Mouse (Mus musculus) cerebellum, postnatal 10 days (tissue): Measurements from ENCODE around the gene Ndufb10.

ENCODE experiments used
- DNase-seq, 2 experiments: peaks; one replicate each; pipeline ENCODE4 v3.0.0; 2021; ENCODE audit warnings: mixed read lengths in 2 of 2

The Ndufb10 gene

DNA sequence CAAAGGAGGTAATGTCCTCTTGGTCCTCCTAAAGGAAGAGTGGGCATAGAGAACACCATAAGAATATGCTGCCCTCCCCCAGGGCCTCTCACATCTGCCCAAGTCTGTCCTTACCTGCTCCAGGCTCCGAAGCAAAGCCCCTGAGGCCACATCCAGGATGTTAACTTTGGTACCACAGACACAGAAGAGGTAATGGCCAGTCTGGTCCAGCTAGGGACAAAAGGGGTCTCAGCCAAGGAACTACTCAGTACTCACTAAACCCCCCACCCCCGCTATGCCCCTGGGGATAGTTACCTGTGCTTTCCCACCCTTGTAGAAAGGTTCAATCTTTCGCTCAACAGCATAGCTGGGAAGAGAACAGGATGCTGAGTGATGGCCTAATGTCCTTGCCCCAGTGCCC is 18.5 kb downstream of the Ndufb10 start:
- no peak for DNase-seq

DNA sequence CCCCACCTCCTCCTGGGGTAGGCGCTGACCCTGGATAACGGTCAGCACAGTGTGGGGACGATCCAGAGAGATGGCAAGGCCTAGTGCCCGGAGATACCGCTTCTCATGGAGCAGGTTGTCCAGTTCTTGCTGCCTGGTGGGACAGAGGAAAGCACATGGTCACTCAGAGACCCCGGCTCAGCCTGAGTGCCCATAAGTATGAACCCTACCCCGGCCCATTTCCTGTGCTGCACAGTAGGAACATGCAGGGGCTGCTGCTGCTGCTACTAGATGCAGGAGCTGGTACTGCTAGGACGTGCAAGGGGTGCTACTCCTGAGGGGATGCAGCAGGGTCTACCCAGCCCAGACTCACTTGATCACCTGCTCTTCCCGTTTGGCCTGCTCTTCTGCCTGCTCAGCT is 23.0 kb downstream of the Ndufb10 start:
- DNase-seq: no peak

DNA sequence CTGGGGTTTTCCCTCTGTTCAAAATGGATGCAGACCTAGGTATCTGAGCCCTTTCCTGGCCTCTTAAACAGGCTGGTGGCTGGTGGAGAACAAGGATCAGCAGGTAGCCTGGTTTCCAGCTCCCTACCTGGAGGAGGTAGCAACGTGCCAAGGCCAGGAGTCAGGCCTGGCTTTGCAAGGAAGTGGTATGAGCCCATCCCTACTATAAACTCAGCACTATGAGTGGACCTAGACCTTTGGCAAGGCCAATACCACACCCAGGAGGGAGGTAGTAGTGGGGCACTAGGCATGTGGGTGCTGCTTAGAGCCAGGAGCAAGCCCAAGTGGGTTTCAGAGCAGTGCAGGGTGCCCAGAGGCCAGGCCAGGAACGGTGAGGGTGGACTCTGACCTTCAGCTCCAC is 24.8 kb downstream of the Ndufb10 start:
- DNase-seq: no peak

DNA sequence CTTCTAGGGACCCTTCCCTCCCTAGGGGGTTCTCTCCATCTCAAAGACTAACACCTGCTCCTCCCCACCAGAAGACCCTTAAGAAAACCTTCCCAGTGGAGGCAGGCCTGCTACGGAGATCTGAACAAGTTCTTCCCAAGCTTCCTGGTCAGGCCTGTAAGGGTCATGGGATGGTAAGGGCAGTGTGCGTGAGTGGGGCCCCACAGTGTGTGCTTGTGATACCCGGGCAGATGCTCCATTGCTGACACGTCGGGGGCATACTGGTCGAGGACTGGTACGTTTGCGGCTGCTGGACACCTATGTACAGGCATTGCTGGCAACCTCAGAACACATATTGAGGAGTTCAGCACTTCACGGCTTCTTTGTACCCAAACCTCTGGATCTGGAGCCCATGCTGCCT is 25.6 kb downstream of the Ndufb10 start:
- no peak for DNase-seq

DNA sequence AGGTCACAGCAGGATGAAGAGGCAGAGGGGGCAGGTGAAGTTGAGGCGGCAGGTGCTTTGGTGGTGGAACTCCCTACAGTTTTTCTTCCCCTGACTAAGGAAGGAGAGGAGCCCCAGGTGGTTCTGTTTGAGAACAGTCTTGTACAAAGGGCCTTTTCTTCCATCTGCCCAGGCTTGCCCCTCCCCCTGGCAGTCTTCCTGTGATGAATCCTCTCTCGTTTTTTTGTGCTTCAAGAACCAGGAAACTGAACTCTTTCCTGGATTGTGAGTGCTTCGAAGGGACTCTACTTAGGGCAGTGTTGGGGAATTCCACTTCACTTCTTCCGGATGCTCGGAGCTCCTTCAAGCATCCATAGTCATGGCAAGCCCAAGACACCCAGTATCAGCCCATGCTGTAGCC is 26.3 kb downstream of the Ndufb10 start:
- DNase-seq: no peak

DNA sequence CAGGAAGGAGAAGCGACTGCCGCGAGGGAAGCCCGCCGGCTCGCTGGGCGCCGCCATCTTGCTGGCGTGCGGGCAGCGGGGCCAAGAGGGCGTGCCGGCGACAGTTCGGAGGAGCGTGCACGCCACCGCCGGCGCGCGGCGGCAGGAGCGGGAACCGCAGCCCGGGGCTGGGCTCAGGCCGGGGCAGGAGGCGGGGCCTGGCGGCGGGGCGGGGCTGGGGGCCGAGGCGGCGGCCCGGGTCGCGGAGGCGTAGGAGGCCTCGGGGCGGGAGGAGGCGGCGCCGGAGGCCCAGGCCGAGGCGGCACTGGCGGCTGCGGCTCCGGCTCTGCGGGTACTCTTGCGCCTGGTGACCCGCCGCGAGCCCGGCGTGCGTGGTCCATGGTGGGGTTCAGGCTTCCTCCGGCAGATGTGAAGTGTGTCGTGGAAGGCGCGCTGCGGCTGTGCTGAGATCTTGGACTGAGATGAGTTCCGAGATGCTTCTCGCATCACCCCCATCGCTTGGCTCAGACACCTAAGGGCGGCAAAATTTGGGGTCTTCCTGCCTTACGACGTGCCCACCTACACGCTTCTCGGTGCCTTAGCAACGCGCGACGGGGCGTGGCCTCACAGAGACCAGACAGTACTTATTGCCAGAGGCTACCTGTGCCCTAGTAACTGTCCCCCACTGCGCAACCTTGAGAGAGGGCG is 28.1 kb downstream of the Ndufb10 start, which contains the start of the genes Gfer and Noxo1:
Gene Gfer (minus strand): TSS at position 146 of the 687 bp plus-strand sequence.
Gene Noxo1 (plus strand): TSS at position 224 of the 687 bp plus-strand sequence.
- peak; percentile 93 to 96 for DNase-seq

DNA sequence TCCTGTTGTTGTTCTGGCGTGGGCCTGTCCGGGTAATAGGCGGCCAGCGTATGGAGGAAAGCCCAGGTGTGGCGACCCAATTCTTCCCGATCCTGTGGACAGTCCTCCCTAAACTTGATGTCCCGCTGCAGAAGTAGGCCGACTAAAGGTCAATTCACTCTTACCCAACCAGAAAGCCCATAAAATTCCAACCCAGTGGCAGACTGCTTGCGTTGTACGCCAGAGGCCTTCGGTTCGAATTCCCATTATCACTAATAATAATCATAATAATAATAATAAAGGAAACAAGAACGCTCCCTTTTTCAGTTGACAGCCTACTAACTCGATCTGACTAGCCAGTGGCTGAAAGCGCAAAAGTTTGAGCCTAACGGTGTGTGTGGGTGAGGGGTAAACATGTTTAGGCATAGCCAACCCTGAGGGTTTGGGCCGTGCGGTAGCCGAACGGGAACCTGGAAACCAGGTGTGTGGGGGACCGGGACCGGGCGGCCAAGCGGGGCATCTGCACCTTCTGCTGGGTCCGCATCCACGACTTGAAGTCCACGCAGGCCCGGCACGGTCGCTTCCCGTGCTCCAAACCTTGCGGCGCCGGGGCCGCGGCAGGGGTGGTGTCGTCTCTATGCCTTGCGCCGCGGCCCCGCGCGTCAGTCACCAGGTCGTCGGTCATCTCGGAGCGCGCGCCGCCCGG is 28.8 kb downstream of the Ndufb10 start:
- no peak for DNase-seq

DNA sequence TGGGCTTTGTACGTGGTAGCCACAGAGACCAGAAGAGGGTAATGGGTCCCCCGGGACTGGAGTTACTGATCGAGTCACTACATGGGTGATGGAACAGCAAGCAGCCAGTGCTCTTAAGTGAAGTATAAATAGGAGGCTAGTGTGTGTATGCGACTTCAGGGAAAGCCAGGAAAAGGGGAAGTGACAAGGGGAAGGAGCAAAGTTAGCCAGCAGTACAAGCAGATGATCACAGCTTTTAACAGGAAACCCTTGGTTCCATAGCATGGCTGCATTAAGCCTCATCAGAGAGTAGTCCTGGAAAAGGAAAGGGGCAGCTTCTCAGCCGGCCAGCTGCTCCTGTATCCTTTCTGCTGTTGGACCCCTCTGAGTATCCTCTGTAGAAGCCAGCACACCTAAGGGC is 31.9 kb downstream of the Ndufb10 start:
- DNase-seq: no peak

DNA sequence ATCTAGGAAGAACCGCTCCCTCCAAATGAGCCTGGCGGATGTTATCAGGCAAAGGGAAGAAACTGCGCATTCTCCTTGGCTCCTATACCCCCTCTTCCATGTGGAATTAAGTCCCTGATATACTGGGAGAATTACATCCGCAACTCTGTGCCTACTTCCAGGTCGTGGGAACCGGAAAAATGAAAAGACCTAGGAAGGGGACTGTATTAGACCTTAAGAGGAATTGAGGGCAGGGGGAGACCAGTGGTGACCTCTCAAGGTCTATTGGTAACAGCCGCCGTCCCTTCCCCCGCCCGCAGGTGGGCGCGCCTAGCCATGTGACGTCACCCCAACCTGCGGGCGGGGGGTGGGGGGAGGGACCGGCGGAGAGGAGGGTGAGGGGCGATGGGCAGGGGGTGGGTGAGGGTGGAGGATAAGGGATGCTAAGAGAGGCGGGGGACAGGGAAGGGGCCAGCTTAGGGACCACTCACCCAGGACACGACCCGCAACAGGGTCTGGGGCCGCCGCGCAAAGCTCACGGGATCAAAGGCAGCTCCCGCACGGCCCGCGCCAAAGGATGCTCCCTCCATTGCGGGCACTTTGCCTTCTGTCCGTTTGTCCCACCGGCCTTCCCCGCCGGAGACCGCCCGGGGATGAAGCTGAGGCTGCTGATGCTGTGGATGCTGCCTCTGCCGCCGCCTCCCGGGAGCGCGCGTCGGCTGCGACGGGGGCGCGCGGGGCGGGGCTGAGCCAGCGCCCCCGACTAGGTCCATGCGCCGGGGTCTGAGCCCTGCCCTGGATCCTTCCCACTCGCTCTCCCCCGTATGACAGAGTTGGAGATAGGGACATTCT is 34.8 kb downstream of the Ndufb10 start, which contains the start of gene Syngr3:
Gene Syngr3 (minus strand): TSS at position 705 of the 831 bp plus-strand sequence.
- peak; percentile 84 to 85 for DNase-seq

DNA sequence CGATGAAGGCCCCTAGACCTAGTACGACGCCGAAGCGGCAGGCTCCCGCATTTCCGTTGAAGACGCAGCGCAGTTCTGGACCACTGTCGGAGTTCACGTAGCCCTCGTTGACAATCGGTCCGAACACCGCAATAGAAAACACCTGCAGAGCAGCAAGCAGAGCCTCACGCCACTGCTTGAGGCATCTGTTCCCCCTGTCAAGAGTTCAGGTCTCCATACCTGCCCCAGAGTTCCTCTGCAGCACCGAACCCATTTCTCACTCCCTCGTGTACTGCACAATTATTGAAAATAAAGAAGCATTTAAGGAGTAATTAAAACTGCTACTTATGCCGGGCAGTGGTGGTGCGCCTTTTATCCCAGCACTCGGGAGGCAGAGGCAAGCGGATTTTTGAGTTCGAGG is 36.7 kb downstream of the Ndufb10 start:
- no peak for DNase-seq

DNA sequence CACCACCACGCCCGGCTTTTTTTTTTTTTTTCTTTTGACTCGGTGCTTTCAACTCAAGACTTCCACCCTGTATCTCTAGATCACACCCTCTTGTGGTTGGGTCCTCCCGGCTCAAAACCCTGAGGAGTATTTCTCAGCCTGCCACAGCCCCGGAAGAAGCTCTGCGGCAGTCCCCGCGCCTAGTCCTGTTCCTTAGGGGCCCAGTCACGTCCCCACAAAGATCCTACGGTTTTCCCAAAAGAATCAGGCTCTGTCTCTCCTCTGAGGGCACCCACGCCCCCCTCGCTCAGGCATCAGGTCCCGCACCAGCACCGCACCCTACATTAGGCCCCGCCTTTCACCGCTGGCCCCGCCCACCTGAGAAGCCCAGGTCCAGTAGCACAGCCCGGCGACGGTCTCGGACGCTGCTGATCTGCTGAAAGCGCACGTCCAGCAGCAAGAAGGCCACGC is 37.1 kb downstream of the Ndufb10 start:
- peak; percentile 54 to 58 for DNase-seq

DNA sequence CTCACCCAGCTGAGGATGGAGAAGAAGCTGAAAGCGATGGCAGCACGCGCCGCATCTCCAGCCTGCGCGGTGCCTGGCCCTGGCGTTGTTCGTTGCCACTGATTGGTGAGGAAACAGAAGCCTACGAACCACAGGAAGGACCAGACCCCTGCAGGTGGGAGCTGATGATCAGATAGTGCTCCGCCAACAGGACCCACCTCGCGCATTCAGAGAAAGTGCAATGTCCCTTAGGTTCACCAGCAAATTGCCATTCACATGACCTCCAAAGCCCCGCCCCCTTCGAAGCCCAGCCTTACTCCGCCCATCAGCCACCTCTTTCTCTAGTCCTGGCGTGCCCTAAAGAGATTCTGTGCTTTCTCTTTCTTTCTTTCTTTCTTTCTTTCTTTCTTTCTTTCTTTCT is 37.8 kb downstream of the Ndufb10 start:
- peak; percentile 50 to 52 for DNase-seq

DNA sequence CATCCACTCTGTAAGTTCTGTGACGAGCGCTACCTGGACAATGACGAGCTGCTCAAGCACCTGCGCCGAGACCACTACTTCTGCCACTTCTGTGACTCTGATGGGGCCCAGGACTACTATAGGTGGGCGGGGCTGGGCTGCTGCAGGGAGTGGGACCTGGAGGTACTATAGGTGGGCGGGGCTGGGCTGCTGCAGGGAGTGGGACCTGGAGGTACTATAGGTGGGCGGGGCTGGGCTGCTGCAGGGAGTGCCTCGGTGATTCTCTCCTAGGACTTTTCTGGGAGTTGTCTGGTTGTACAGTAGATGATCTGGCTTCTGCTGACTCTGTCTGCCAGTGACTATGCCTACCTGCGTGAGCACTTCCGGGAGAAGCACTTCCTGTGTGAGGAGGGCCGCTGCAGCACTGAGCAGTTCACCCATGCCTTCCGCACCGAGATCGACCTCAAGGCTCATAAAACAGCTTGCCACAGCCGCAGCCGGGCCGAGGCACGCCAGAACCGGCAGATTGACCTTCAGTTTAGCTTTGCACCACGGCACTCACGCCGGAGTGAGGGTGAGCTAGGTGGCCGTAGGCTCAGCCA is 46.7 kb downstream of the Ndufb10 start:
- no peak for DNase-seq

DNA sequence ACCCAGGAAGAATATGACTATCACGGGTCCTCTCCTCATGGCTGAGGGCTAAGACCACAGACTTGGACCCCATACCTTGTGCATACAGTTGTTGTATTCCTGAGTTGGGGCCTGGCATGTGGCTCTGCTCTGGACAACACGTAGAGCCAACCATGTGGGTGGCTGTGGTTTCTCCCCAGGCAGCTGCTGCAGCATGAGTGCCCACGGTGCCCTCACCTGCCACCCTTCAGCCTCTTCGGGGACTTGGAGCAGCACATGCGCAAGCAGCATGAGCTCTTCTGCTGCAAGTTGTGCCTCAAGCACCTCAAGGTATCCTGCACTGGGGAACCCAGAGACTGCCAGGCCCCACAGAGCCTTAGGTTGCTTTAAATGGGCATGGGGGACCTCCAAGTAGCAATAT is 47.4 kb downstream of the Ndufb10 start:
- DNase-seq: no peak

DNA sequence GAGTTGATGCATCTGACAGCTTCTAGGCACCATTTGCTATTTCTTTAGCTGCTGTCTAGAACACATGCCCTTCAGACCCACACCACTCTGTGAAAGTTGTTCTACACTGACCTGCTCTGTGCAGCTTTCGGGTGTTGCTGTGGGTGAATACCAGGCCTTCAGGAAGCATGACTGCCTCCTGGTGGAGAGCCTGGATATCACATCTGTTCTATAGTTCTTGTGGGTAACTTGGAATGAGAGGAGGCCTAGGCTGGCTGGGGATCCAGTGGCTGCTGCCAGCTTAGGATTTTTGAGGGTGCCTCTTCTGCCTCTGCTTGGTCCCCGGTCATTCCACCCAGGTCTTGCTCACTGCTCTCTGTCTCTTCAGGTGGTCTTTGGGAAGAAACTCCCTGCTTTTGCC is 48.1 kb downstream of the Ndufb10 start:
- DNase-seq: peak; percentile 83 to 87

DNA sequence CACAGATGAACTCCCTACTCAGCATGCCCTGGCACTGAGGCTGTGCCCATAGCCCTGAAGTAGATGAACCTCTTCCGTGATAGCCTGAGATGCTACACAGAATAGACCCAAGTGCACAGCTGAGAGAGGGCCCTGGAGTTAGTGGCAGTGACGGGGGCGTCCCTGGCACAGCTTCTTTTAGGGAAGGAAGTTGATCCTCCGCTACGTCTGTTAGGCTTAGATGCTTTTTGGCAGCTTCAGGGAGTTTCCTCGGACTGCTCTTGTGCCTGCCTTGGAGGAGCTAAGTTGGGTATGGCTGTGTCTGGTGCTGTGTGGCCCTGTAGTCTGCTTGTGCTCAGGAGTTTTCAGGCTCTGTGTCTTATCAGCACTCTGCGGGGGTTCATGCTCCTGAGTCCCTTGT is 50.0 kb downstream of the Ndufb10 start:
- no peak for DNase-seq

DNA sequence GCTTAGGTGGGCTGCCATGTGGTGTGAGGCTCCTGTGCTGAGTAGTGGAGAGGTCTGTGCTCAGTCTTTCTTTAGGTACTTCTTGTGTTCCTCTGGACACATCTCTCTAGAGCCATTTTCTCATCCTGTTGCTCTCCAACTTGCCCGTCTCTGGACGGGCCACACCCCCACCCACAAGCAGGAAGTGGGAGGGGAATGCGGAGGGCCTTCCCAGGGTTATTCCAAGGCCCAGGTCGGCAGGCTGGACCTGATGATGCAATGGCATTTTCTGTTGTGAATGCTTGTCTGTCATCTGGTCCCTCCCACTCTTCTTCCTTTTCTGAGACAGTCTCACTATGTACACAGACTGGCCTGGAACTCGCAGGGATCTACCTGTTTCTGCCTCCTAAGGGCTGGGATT is 52.1 kb downstream of the Ndufb10 start:
- no peak for DNase-seq
